Mouse (Mus musculus) liver, embryonic 14.5 days (tissue): ENCODE measurements around the gene Tgoln1. TPM values are rescaled to one million over a fixed set of nuclear protein-coding genes. Genes with fewer than 3 reads are reported as not detected.

Source experiments
- ATAC-seq: fragments of 200-750 bp; cut with Nextera tagmentation; 2 replicates; pipeline ENCODE4 v1.8.0; 2017; ENCODE audit warnings: moderate number of reproducible peaks, mild to moderate bottlenecking, moderate library complexity; ENCODE audit not compliant: insufficient read depth
- DNase-seq, 3 experiments: peaks; one replicate each; pipeline ENCODE4 v3.0.0-alpha.2; 2012 to 2013; ENCODE audit warnings: low read depth in 3 of 3, low spot score in 3 of 3
- H3K27ac ChIP-seq: fragments of 300-500 bp; sonication (generic); 2 replicates; pipeline ENCODE4 v1.5.1; 2014; ENCODE audit warnings: moderate library complexity, mild to moderate bottlenecking, control low read depth, inconsistent platforms
- H3K27me3 ChIP-seq: fragments of 300-500 bp; sonication (generic); 2 replicates; pipeline ENCODE4 v1.6.1; 2014; ENCODE audit warnings: mild to moderate bottlenecking, low read length, moderate library complexity; ENCODE audit not compliant: control insufficient read depth, insufficient read depth
- H3K36me3 ChIP-seq: fragments of 300-500 bp; sonication (generic); replicated peaks from 2 replicates; pipeline ENCODE4 v1.6.1; 2014; ENCODE audit warnings: low read depth; ENCODE audit not compliant: control insufficient read depth, insufficient read depth
- H3K4me1 ChIP-seq, 2 experiments: fragments of 200-500 bp in 1 of 2; fragments of 300-500 bp in 1 of 2; sonication (generic) in 1 of 2; replicated peaks; 2 replicates each; pipeline ENCODE4 v1.6.1; 2012 to 2014; ENCODE audit warnings: antibody characterized with exemption in 1 of 2, inconsistent platforms in 1 of 2, low read length in 1 of 2; ENCODE audit not compliant: control insufficient read depth in 2 of 2, insufficient read depth in 2 of 2
- H3K4me2 ChIP-seq: fragments of 300-500 bp; sonication (generic); 2 replicates; pipeline ENCODE4 v1.6.1; 2014; ENCODE audit warnings: low read depth, mild to moderate bottlenecking, control low read depth, moderate library complexity
- H3K4me3 ChIP-seq, 2 experiments: fragments of 200-500 bp in 1 of 2; fragments of 300-500 bp in 1 of 2; sonication (generic) in 1 of 2; 2 replicates each; pipeline ENCODE4 v1.5.1; 2012 to 2014; ENCODE audit warnings: low read depth in 2 of 2, low read length in 2 of 2, mild to moderate bottlenecking in 2 of 2, control low read depth in 1 of 2, inconsistent platforms in 1 of 2, moderate library complexity in 1 of 2; ENCODE audit not compliant: insufficient read depth in 1 of 2
- H3K9ac ChIP-seq: fragments of 300-500 bp; sonication (generic); replicated peaks from 2 replicates; pipeline ENCODE4 v1.6.1; 2014; ENCODE audit warnings: mild to moderate bottlenecking, control low read depth, moderate library complexity
- H3K9me3 ChIP-seq: fragments of 300-500 bp; sonication (generic); 2 replicates; pipeline ENCODE4 v1.6.1; 2016; ENCODE audit warnings: low read length, mixed read lengths; ENCODE audit not compliant: control insufficient read depth
- CTCF ChIP-seq: IDR thresholded peaks from 2 replicates; pipeline ENCODE4 v1.5.1; 2016; ENCODE audit warnings: antibody characterized with exemption, low read depth, control low read depth
- EP300 ChIP-seq: IDR thresholded peaks from 2 replicates; pipeline ENCODE4 v1.6.1; 2016; ENCODE audit warnings: antibody characterized with exemption, low read depth
- WGBS: fragments of 180-500 bp; shearing (Covaris S2); extraction: QIAGEN DNeasy Blood & Tissue Kit; methylation state at CpG from one replicate; pipeline ENCODE4 v1.1.7; 2014; ENCODE audit not compliant: insufficient replicate concordance; 5-methylcytosine and 5-hydroxymethylcytosine counted together
- polyA plus RNA-seq, 2 experiments: library from polyadenylated mRNA; depleted of rRNA in 1 of 2; stranded (reverse) in 1 of 2; unstranded in 1 of 2; fragments of >200 nt; fragmentation: Nextera tagmentation in 1 of 2; extraction: Ambion mirVana in 1 of 2; gene quantifications; 2 replicates each; pipeline versions ENCODE4 v1.2.1 to v1.2.3; 2012 to 2014

Tgoln1 gene
- polyA plus RNA-seq, 2 experiments = 7.8 to 13.4 TPM

DNA sequence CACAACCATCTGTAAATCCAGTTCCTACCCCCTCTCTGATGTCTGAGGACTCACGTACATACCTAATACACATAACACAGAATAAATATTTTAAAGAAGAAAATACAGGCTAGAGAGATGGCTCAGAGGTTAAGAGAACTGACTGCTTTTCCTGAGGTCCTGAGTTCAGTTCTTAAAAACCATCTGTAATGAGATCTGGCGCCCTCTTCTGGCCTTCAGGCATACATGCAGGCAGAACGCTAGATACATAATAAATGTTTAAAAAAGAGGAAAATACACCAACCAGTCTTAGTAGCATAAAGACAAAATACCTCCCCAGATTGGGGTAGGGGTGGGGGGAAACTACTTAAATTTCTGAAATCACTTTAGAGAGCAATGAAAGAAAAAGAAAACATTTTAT is 41.2 kb upstream of the Tgoln1 start:
- no peak for DNase-seq
- 29% methylated on average over 3 of the region's 3 CpGs for WGBS
- no peak for ATAC-seq
- Histone ChIP-seq H3K4me1 (peaks cover 0 to 11% of the 10 kb centered on the region in 2 experiments; a peak in 2 of 4 replicates), H3K9ac (no peak overlapping the region), H3K27ac (no peak overlapping the region), H3K9me3 (no peaks in the 10 kb centered on the region), H3K27me3 (no peaks in the 10 kb centered on the region), H3K4me3 (no peak overlapping the region), H3K4me2 (no peak overlapping the region), H3K36me3 (no peaks in the 10 kb centered on the region)
- peak; percentile 68 for TF ChIP-seq CTCF
- TF ChIP-seq EP300 = no peak

DNA sequence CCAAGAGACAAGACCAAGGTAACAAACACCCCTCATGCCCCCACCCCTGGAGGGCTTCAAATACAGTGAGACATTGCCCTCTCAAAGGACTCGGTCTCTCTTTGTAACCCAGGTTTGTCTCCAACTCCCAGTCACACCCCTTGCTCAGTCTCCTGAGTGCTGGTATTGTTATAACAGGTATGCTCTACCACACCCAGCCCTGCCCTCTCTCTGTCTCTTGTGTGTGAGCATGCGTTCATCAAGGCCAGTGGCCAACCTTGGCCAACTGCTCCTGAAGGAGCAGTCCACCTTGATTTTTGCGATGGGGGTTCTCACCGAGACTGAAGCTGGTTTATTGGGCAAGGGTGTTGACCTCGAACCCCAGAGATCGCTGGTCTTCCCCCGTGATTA is 39.2 kb upstream of the Tgoln1 start:
- H3K4me1 ChIP-seq = peaks cover 0 to 6% of the 10 kb centered on the region in 2 experiments; a peak in 2 of 4 replicates
- WGBS = 62% methylated on average over 7 of the region's 7 CpGs
- TF ChIP-seq EP300 (no peak), CTCF (no peak)
- H3K9ac ChIP-seq = no peak overlapping the region
- H3K36me3 ChIP-seq = no peaks in the 10 kb centered on the region
- no peaks in the 10 kb centered on the region for H3K27me3 ChIP-seq
- H3K9me3 ChIP-seq = no peaks in the 10 kb centered on the region
- H3K4me2 ChIP-seq = no peak overlapping the region
- ATAC-seq = no peak
- H3K27ac ChIP-seq = no peak overlapping the region
- no peak overlapping the region for H3K4me3 ChIP-seq
- no peak for DNase-seq

DNA sequence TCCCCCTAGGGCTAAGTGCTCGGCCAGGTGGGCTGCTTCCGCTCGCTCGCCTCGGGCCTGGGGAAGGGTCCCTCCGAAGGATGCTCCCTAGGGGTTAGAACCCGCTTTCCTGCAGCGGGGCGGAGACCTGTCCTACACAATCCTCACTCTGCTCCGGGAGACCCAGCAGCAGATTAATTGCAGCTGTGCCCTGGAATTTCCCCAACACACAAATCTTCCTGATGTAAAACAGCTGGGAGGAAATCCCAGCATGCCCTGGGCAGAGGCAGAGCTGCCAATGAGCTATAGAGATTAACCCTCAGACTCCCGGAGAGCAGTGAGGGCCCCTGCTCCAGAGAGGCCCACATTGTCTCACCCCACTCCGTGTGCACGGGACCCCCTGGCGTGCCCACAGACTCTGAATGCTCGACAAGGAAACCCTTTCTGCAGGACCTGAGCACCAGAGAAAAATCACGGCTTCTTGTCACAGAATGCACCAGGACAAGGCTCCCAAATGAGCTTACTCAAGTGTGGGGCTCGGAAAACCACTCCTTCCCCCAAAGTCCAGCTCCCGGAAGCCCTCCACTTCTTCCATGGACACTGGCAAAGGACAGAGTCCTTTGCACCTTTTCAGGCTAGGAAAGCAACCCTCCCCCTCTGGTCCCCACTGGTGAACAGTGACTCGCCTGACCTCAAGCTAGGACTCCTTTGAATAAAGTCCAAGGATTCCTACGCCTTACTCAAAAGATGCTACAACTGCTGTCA is 38.7 kb upstream of the Tgoln1 start:
- Histone ChIP-seq H3K4me3 (no peak overlapping the region), H3K27ac (no peak overlapping the region), H3K36me3 (no peaks in the 10 kb centered on the region), H3K9ac (no peak overlapping the region), H3K4me2 (no peak overlapping the region), H3K27me3 (no peaks in the 10 kb centered on the region), H3K9me3 (no peaks in the 10 kb centered on the region), H3K4me1 (peaks cover 0 to 3% of the 10 kb centered on the region in 2 experiments; a peak in 2 of 4 replicates)
- DNase-seq (no peak), ATAC-seq (no peak)
- 25% methylated on average over 20 of the region's 20 CpGs for WGBS
- TF ChIP-seq EP300 = no peak
- TF ChIP-seq CTCF = no peak

DNA sequence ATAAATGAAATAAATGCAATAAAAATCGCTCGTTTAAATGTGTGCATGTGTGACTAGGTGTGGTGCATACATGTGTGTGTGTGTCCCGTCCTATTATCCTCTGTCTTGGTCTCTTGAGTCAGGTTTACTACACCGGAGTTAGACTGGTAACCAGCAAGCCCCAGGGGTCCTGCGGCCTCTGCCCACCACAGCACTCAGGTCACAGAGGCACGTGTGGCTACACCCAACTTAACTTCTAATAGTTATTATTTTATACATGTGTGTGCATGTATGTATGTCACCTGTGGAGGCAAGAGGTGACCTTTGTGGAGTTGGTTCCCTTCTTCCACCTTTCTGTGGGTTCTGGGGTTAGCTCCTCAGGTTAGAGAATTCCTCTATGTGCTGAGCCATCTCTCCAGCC is 37.6 kb upstream of the Tgoln1 start:
- no peaks in the 10 kb centered on the region; a peak in 2 of 4 replicates for H3K4me1 ChIP-seq
- H3K9me3 ChIP-seq = no peaks in the 10 kb centered on the region
- H3K27me3 ChIP-seq = no peaks in the 10 kb centered on the region
- H3K9ac ChIP-seq = no peak overlapping the region
- H3K4me3 ChIP-seq = no peak overlapping the region
- H3K4me2 ChIP-seq = no peak overlapping the region
- 72% methylated on average over 6 of the region's 6 CpGs for WGBS
- no peak overlapping the region for H3K27ac ChIP-seq
- no peaks in the 10 kb centered on the region for H3K36me3 ChIP-seq
- no peak for ATAC-seq
- no peak for DNase-seq
- TF ChIP-seq CTCF = no peak
- no peak for TF ChIP-seq EP300

DNA sequence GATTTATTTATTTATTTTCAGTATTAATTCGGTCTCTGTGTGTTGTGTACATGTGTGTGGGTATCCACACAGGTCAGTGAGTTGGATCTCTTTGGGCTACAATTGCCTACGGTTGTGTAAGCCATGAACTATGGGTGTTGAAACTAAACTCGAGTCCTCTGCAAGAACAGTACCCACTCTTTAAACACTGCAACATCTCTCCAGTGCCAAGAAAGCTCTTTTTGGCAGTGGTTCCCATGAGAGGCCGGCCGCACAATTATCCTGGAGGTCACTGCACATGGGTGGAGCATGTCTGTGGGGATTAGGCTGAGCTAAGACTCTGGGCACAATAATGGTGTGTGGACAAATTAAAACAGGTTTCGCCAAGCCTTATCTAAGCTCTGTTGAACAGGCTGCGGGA is 36.6 kb upstream of the Tgoln1 start:
- no peak overlapping the region for H3K27ac ChIP-seq
- DNase-seq (no peak), ATAC-seq (no peak)

More for the DNA sequence above, 36.6 kb upstream of the Tgoln1 start:
- TF ChIP-seq EP300 = no peak
- no peak for TF ChIP-seq CTCF
- WGBS = 67% methylated on average over 7 of the region's 7 CpGs
- no peaks in the 10 kb centered on the region for H3K9me3 ChIP-seq
- no peak overlapping the region for H3K4me3 ChIP-seq
- H3K9ac ChIP-seq = no peak overlapping the region
- H3K4me1 ChIP-seq = no peaks in the 10 kb centered on the region; a peak in 2 of 4 replicates
- H3K4me2 ChIP-seq = no peak overlapping the region
- no peaks in the 10 kb centered on the region for H3K36me3 ChIP-seq
- H3K27me3 ChIP-seq = no peaks in the 10 kb centered on the region
